Mouse (Mus musculus): Measurements from ENCODE around the gene Ogfr. TPM values are rescaled to one million over a fixed set of nuclear protein-coding genes. Genes with fewer than 3 reads are reported as not detected.

The Ogfr gene
- polyA plus RNA-seq, 1 experiment from 2014 or later, result 105 TPM

DNA sequence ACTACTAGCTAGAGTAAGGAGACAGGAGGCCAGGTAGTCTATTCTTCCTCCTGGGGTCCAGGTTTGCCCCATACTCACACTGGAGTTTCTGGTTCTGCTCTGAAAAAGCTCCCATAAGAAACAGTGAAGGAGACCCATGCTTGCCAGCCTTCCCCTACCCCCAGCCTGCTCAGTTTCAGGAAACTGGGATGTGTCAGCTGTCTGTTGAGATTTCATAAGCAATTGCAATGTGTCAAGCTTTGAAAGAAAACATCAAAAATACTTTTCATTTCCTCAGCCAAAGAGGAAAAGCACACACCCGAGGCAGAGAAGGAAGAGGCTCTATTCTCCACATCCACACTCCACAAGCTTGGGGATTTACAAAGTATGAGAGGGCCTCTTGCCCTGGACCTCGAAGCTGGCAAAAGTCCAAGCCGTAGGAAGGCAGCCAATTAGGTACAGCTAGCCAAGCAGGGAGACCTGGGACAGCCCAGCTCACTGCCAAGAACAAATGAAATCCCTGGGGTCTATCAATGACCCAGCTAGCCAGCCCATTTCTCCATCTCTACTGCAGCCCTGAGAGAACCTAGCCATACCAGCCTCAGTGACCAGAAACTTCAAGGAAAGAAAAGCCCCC lies 19.9 kb upstream of the Ogfr start:
- Histone ChIP-seq H3K27ac (no peak overlapping the region), H3K27me3 (ENCODE audit: insufficient read depth, poor library complexity, severe bottlenecking) (peaks cover 16% of the 10 kb centered on the region; the same call in 1 of the 2 replicates), H3K9me3 (no peaks in the 10 kb centered on the region), H3K4me1 (replicated peaks) (no peaks in the 10 kb centered on the region), H3K4me3 (no peak overlapping the region), H3K36me3 (no peaks in the 10 kb centered on the region)
- WGBS, result 71% methylated on average over 3 of the region's 3 CpGs
- DNase-seq (ENCODE audit: low spot score), result no peak

GRCm38 (mm10) chr2:180576482-180576881 lies 12.6 kb upstream of the Ogfr start:
- Histone ChIP-seq H3K9me3 (no peaks in the 10 kb centered on the region), H3K27ac (no peak overlapping the region), H3K4me3 (no peak overlapping the region), H3K27me3 (ENCODE audit: insufficient read depth, poor library complexity, severe bottlenecking) (peaks cover 30% of the 10 kb centered on the region; the same call in 1 of the 2 replicates), H3K4me1 (replicated peaks) (peaks cover 17% of the 10 kb centered on the region), H3K36me3 (no peaks in the 10 kb centered on the region)
- WGBS, result 30% methylated on average over 4 of the region's 4 CpGs
- no peak for DNase-seq (ENCODE audit: low spot score)

DNA sequence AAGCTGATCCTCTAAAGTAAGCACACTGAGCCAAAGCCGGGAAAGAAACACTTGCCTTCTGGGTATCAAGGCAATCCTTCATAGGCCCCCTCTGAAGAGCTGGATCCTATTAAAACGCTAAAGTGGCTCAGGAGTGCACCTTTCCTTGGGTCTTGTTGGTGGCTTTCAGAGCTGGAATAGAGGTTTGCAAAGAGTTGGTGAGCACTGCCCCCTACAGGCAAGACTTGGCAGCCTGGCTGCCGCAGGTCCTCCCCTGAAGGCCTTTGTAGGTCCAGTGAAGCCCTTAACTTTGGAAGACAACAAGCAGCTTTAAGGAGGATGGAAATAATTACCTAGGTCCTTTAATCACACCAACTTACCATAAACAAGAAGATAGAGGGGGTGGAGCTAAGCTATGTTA lies 10.4 kb upstream of the Ogfr start:
- H3K36me3 ChIP-seq, result no peaks in the 10 kb centered on the region
- H3K4me1 ChIP-seq (replicated peaks), result peaks cover 27% of the 10 kb centered on the region
- no peaks in the 10 kb centered on the region for H3K9me3 ChIP-seq
- H3K27ac ChIP-seq, result no peak overlapping the region
- 9% methylated on average over 3 of the region's 3 CpGs for WGBS
- peak; percentile 80 for DNase-seq (ENCODE audit: low spot score)
- H3K4me3 ChIP-seq, result no peak overlapping the region
- H3K27me3 ChIP-seq (ENCODE audit: insufficient read depth, poor library complexity, severe bottlenecking), result peaks cover 30% of the 10 kb centered on the region; the same call in 1 of the 2 replicates

DNA sequence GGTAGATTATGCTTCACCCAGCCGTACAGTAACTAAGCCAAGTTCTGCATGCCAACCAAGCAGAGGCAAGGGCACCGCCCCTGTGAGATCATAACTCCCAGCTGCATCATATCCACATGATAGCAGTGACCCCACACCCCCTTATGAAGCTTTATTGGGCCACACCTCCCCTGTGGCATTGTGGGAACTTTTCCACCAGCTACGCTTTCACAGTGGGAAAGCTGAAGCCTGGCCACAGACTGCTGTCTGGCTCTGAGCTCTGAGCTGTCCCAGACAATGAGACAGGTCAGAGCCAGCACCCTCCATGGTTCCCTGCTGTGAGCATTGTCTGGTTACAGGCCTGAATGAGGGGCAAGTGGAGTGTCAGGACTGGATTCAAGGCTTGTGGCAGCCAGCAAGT lies 8.0 kb upstream of the Ogfr start, which contains the start of gene Mrgbp:
TSS of gene Mrgbp (plus strand) at position 303 of the 400 bp plus-strand sequence.
- H3K27ac ChIP-seq, result no peak within 1 kb of the TSS
- DNase-seq (ENCODE audit: low spot score), result no peak
- no peak within 1 kb of the TSS for H3K4me3 ChIP-seq
- H3K4me1 ChIP-seq (replicated peaks), result peaks cover 47% of the 10 kb centered on the region
- H3K9me3 ChIP-seq, result no peaks in the 10 kb centered on the region
- H3K27me3 ChIP-seq (ENCODE audit: insufficient read depth, poor library complexity, severe bottlenecking), result peaks cover 22% of the 10 kb centered on the region; the same call in 1 of the 2 replicates
- H3K36me3 ChIP-seq, result peaks cover 18% of the 10 kb centered on the region
- 82% methylated on average over 3 of the region's 3 CpGs for WGBS

- peaks cover 19% of the 10 kb centered on the region; the same call in 1 of the 2 replicates for H3K27me3 ChIP-seq (ENCODE audit: insufficient read depth, poor library complexity, severe bottlenecking)
- WGBS, result under 1% methylated on average over 57 of the region's 57 CpGs
Observed at GRCm38 (mm10) chr2:180582481-180583153, 6.4 kb upstream of the Ogfr start.

DNA sequence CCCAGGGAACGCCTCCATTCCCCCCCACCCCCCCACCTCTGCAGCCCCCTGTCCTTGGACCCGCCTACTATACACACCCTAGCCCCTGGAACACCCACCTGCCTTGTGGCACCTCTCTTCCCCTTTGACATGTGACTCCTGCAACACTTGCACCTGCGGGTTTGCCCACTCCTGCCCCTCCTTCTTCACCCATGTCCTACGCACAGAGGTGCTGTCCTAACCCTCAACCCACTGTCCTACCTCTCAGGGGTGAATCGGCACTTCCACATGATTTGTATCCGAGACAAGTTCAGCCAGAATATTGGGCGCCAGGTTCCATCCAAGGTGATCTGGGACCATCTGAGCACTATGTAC lies 5.9 kb upstream of the Ogfr start:
- Histone ChIP-seq H3K4me1 (replicated peaks) (peaks cover 36% of the 10 kb centered on the region), H3K9me3 (no peaks in the 10 kb centered on the region), H3K4me3 (peak overlapping the region; percentile 93), H3K36me3 (peaks cover 31% of the 10 kb centered on the region), H3K27ac (peak overlapping the region; percentile 98), H3K27me3 (ENCODE audit: insufficient read depth, poor library complexity, severe bottlenecking) (peaks cover 14% of the 10 kb centered on the region; the same call in 1 of the 2 replicates)
- DNase-seq (ENCODE audit: low spot score), result no peak
- 37% methylated on average over 7 of the region's 7 CpGs for WGBS

More at GRCm38 (mm10) chr2:180582481-180583153, 6.4 kb upstream of the Ogfr start:
- no peaks in the 10 kb centered on the region for H3K9me3 ChIP-seq
- H3K4me1 ChIP-seq (replicated peaks), result peaks cover 36% of the 10 kb centered on the region
- DNase-seq (ENCODE audit: low spot score), result peak; percentile 97
- peak overlapping the region; percentile 93 for H3K4me3 ChIP-seq
- H3K27ac ChIP-seq, result peak overlapping the region; percentile 98
- H3K36me3 ChIP-seq, result peaks cover 31% of the 10 kb centered on the region

GRCm38 (mm10) chr2:180588736-180589122 lies 316 bp upstream of the Ogfr start:
- H3K9me3 ChIP-seq, result no peaks in the 10 kb centered on the region
- 46% methylated on average over 6 of the region's 6 CpGs for WGBS
- H3K27me3 ChIP-seq (ENCODE audit: insufficient read depth, poor library complexity, severe bottlenecking), result no peaks in the 10 kb centered on the region
- no peak for DNase-seq (ENCODE audit: low spot score)
- H3K4me1 ChIP-seq (replicated peaks), result peaks cover 41% of the 10 kb centered on the region
- H3K4me3 ChIP-seq, result peak overlapping the region; percentile 92
- H3K27ac ChIP-seq, result peak overlapping the region; percentile 95
- H3K36me3 ChIP-seq, result peaks cover 64% of the 10 kb centered on the region

DNA sequence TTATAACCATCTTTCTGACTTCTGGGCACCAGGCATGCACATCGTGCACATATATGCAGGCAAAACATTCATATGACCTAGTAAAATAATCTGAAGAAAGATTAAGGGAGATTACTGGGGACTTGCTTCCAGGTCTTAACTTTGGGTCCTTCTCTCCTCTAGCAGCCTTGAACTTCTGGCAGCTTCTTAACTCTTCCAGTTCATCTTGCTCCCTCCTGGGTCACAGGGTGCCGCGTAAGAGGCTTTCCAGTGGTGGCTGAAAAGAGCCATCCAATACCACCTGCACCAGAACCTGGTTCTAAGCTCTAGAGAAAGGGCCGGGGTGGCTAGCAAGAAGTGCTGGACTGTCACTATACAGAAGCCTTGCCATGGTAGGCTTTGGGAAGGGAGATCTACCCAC lies 8.4 kb downstream of the Ogfr start, which contains the start of gene Col9a3:
TSS of gene Col9a3 (plus strand) at position 301 of the 400 bp plus-strand sequence.
- Histone ChIP-seq H3K36me3 (peaks cover 41% of the 10 kb centered on the region), H3K27me3 (ENCODE audit: insufficient read depth, poor library complexity, severe bottlenecking) (peaks cover 52% of the 10 kb centered on the region), H3K9me3 (no peaks in the 10 kb centered on the region), H3K27ac (peak within 1 kb of the TSS; percentile 77), H3K4me3 (peak within 1 kb of the TSS; percentile 48), H3K4me1 (replicated peaks) (peaks cover 51% of the 10 kb centered on the region)
- WGBS, result 45% methylated on average over 4 of the region's 4 CpGs
- no peak for DNase-seq (ENCODE audit: low spot score)

- WGBS, result under 1% methylated on average over 41 of the region's 41 CpGs
- Histone ChIP-seq H3K27me3 (ENCODE audit: insufficient read depth, poor library complexity, severe bottlenecking) (peaks cover 52% of the 10 kb centered on the region), H3K36me3 (peaks cover 34% of the 10 kb centered on the region), H3K27ac (peak overlapping the region; percentile 77), H3K9me3 (no peaks in the 10 kb centered on the region), H3K4me3 (peak overlapping the region; percentile 48), H3K4me1 (replicated peaks) (peaks cover 51% of the 10 kb centered on the region)
- peak; percentile 47 for DNase-seq (ENCODE audit: low spot score)
Observed at GRCm38 (mm10) chr2:180598157-180598705, 9.2 kb downstream of the Ogfr start.

GRCm38 (mm10) chr2:180600569-180601021 lies 11.6 kb downstream of the Ogfr start:
- no peak for DNase-seq (ENCODE audit: low spot score)
- peak overlapping the region; percentile 24; the same call in 1 of the 2 replicates for H3K27ac ChIP-seq
- H3K4me3 ChIP-seq, result 0 out of 2 replicates have a peak overlapping the region, but pooled peaks have one; percentile 4
- H3K36me3 ChIP-seq, result peaks cover 10% of the 10 kb centered on the region
- WGBS, result 12% methylated on average over 9 of the region's 9 CpGs
- H3K27me3 ChIP-seq (ENCODE audit: insufficient read depth, poor library complexity, severe bottlenecking), result peaks cover 52% of the 10 kb centered on the region
- H3K9me3 ChIP-seq, result no peaks in the 10 kb centered on the region
- peaks cover 55% of the 10 kb centered on the region for H3K4me1 ChIP-seq (replicated peaks)

- H3K27ac ChIP-seq, result peak overlapping the region; percentile 46; the same call in 1 of the 2 replicates
- H3K36me3 ChIP-seq, result no peaks in the 10 kb centered on the region
- H3K9me3 ChIP-seq, result no peaks in the 10 kb centered on the region
- DNase-seq (ENCODE audit: low spot score), result no peak
- H3K4me3 ChIP-seq, result no peak overlapping the region
- peaks cover 32% of the 10 kb centered on the region for H3K4me1 ChIP-seq (replicated peaks)
- WGBS, result 64% methylated on average over 6 of the region's 6 CpGs
- peaks cover 15% of the 10 kb centered on the region for H3K27me3 ChIP-seq (ENCODE audit: insufficient read depth, poor library complexity, severe bottlenecking)
Observed at GRCm38 (mm10) chr2:180604781-180605180, 15.7 kb downstream of the Ogfr start.

DNA sequence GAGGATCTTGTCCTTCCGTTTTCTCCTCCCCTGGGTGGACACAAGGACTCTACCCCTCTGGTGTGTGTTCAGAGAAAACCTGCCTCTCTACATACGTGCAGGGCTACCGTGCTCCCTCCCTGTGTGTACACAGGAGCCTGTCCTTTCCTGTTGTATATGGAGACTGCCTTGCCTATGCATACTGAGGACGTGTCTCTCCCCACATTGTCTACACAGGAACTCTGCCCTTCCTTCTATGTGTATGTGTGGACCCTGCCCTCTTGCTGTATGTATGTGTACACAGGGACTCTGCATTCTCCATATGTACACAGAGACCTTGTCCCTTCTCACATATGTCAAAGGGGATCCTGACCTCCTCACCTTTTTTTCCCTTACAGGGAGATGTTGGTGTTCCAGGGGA lies 21.2 kb downstream of the Ogfr start:
- Histone ChIP-seq H3K9me3 (no peaks in the 10 kb centered on the region), H3K4me3 (no peak overlapping the region), H3K4me1 (replicated peaks) (0 out of 2 replicates have a peak, but pooled peaks cover 7% of the 10 kb centered on the region), H3K27me3 (ENCODE audit: insufficient read depth, poor library complexity, severe bottlenecking) (no peaks in the 10 kb centered on the region), H3K36me3 (no peaks in the 10 kb centered on the region), H3K27ac (no peak overlapping the region)
- 80% methylated on average over 4 of the region's 4 CpGs for WGBS
- no peak for DNase-seq (ENCODE audit: low spot score)

DNA sequence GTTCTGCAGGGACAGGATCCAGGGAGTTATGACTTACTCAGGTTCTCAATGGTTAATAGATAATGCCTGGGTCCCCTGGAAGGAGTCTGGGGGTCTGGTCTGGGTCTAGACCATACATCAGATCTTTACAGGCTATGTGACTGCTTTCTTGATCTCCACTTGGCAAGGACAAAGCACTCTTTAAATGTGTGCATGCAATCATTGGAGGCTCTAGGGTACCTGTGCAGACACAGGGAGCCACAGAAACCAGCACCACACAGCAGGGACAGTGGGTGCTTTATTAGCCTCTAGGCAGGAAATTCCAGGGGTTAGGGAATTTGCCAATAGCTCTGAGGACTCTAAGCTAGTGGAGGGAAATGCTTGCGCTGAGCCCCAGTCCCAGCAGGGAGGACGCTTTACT lies 22.8 kb downstream of the Ogfr start:
- Histone ChIP-seq H3K9me3 (no peaks in the 10 kb centered on the region), H3K36me3 (no peaks in the 10 kb centered on the region), H3K27me3 (ENCODE audit: insufficient read depth, poor library complexity, severe bottlenecking) (no peaks in the 10 kb centered on the region), H3K4me3 (no peak overlapping the region), H3K4me1 (replicated peaks) (no peaks in the 10 kb centered on the region), H3K27ac (no peak overlapping the region)
- no peak for DNase-seq (ENCODE audit: low spot score)
- 75% methylated on average over 2 of the region's 2 CpGs for WGBS

Measured in hindbrain, embryonic 10.5 days (tissue).